Comparison of ENCODE assay signal across 19 mouse cellular contexts in the genomic region with DNA sequence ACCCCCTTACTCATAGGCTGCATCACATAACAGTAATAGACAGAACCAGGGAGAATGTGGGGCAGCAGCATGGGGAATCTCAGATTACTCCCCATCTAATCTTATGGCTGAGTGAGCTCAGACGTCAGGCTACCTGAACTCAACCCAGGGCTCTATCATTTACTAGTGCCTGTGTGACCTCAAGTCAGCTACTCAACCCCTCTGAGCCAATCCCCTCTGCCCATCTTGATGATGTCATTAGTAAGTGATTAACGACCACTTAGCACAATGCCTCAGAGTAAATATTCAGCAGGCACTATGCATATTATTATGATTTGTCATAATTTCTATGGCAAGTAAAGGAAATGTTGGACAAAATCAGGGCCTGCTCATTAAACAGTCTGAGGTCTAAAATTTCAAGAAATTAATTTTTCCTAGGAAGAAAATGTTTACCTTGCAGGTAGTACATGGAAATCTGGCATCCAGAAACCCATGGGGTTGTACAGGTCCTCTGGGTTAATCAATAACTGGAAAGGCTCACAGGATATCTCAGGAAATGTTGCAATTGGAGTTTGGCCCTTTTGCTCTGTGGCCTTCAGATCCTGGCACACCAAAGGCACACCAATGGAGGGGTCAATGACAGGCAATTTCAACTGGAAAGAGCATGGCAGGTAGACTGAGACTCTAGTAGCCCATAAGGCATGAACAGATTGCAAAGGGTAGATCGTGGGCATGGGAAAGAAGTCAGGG.
DNase-seq lines count a peak whose midpoint lies in the region; ATAC-seq and TF ChIP-seq lines count a peak whose summit lies in the region.
"Had no signal": no experiment of that assay in that cellular context is flagged by ENCODE, and none has a peak within 500 bp of the region (broad histone marks: within the 10 kb centered on the region; RNA-seq: fewer than 3 reads in every experiment).

No protein-coding gene starts in this region.

- 68% methylated on average over 3 of the region's 3 CpGs for WGBS in intestine, embryonic 15.5 days
- 44% methylated on average over 3 of the region's 3 CpGs for WGBS in intestine, postnatal 0 days
- WGBS in liver, embryonic 16.5 days (ENCODE audit: insufficient replicate concordance) = 38% methylated on average over 3 of the region's 3 CpGs
- 80% methylated on average over 3 of the region's 3 CpGs for WGBS in forebrain, embryonic 15.5 days
- WGBS in heart, embryonic 12.5 days = 60% methylated on average over 3 of the region's 3 CpGs

- 0 out of 2 replicates have a peak, but pooled peaks cover 2% of the 10 kb centered on the region for H3K4me1 ChIP-seq in intestine, embryonic 15.5 days (replicated peaks)
- no peaks in the 10 kb centered on the region for H3K4me1 ChIP-seq in intestine, postnatal 0 days (replicated peaks; ENCODE audit: control insufficient read depth, insufficient read depth, low read length)
- no peaks in the 10 kb centered on the region for H3K4me1 ChIP-seq in liver, embryonic 16.5 days (ENCODE audit: control insufficient read depth, low read depth, low read length)
- no peaks in the 10 kb centered on the region; the same call in 1 of the 2 replicates for H3K4me1 ChIP-seq in forebrain, embryonic 15.5 days
- H3K4me1 ChIP-seq in heart, embryonic 12.5 days (replicated peaks) = no peaks in the 10 kb centered on the region
- H3K4me1 ChIP-seq: embryonic facial prominence, embryonic 12.5 days; forebrain, embryonic 13.5 days; megakaryocyte, embryonic 14.5 days; midbrain, embryonic 15.5 days had no signal

- H3K27me3 ChIP-seq in intestine, embryonic 15.5 days (replicated peaks) = no peaks in the 10 kb centered on the region
- H3K27me3 ChIP-seq in intestine, postnatal 0 days (replicated peaks; ENCODE audit: control insufficient read depth, insufficient read depth, low read length) = no peaks in the 10 kb centered on the region
- H3K27me3 ChIP-seq in liver, embryonic 16.5 days (ENCODE audit: control insufficient read depth, insufficient read depth, low read depth, low read length) = no peaks in the 10 kb centered on the region
- H3K27me3 ChIP-seq in forebrain, embryonic 15.5 days = no peaks in the 10 kb centered on the region
- H3K27me3 ChIP-seq in heart, embryonic 12.5 days (replicated peaks) = no peaks in the 10 kb centered on the region
- H3K27me3 ChIP-seq: embryonic facial prominence, embryonic 12.5 days; forebrain, embryonic 13.5 days; megakaryocyte, embryonic 14.5 days; midbrain, embryonic 15.5 days had no signal

- peak; percentile 96 for ATAC-seq in intestine, embryonic 15.5 days
- peak; percentile 97 for ATAC-seq in intestine, postnatal 0 days
- ATAC-seq in liver, embryonic 16.5 days (ENCODE audit: low read depth) = peak; percentile 96
- no peak for ATAC-seq in forebrain, embryonic 15.5 days (replicated peaks)
- ATAC-seq in heart, embryonic 12.5 days (ENCODE audit: insufficient number of reproducible peaks, low FRiP score) = no peak
- ATAC-seq: forebrain, embryonic 13.5 days; midbrain, embryonic 15.5 days had no signal

- no peak overlapping the region for H3K4me3 ChIP-seq in intestine, embryonic 15.5 days (replicated peaks)
- no peak overlapping the region for H3K4me3 ChIP-seq in intestine, postnatal 0 days (ENCODE audit: low read depth, low read length)
- no peak overlapping the region for H3K4me3 ChIP-seq in liver, embryonic 16.5 days (ENCODE audit: low read depth, low read length)
- no peak overlapping the region for H3K4me3 ChIP-seq in forebrain, embryonic 15.5 days
- no peak overlapping the region for H3K4me3 ChIP-seq in heart, embryonic 12.5 days
- H3K4me3 ChIP-seq: embryonic facial prominence, embryonic 12.5 days; erythroblast, embryonic 14.5 days; forebrain, embryonic 13.5 days; limb, embryonic 10.5 days; megakaryocyte, embryonic 14.5 days; midbrain, embryonic 15.5 days had no signal

- TF ChIP-seq CTCF in intestine, postnatal 0 days (IDR thresholded peaks at IDR 0.05; ENCODE audit: low read depth) = no peak

- DNase-seq in liver = peak; percentile 5
- no peak for DNase-seq in neural tube, embryonic 10.5 days (ENCODE audit: extremely low spot score, low spot score)
- DNase-seq: cerebellum, adult 9-11 months; gastrocnemius, postnatal 14 days; heart, adult 18-20 months; lung, adult 2 months; right cerebral cortex, postnatal 14 days; spleen, adult 18-20 months had no signal

- no peak overlapping the region for H3K4me2 ChIP-seq in intestine, embryonic 15.5 days (replicated peaks)
- H3K4me2 ChIP-seq in intestine, postnatal 0 days (replicated peaks; ENCODE audit: low read depth) = no peak overlapping the region
- no peak overlapping the region for H3K4me2 ChIP-seq in liver, embryonic 16.5 days (ENCODE audit: low read depth, low read length)
- no peak overlapping the region for H3K4me2 ChIP-seq in forebrain, embryonic 15.5 days (replicated peaks)
- H3K4me2 ChIP-seq in heart, embryonic 12.5 days = no peak overlapping the region
- H3K4me2 ChIP-seq: embryonic facial prominence, embryonic 12.5 days; forebrain, embryonic 13.5 days; midbrain, embryonic 15.5 days had no signal

- H3K27ac ChIP-seq in intestine, embryonic 15.5 days = no peak overlapping the region; the same call in 1 of the 2 replicates
- H3K27ac ChIP-seq in intestine, postnatal 0 days (ENCODE audit: low read depth, low read length) = no peak overlapping the region; the same call in 1 of the 2 replicates
- peak overlapping the region; percentile 60 for H3K27ac ChIP-seq in liver, embryonic 16.5 days (ENCODE audit: low read length)
- no peak overlapping the region for H3K27ac ChIP-seq in forebrain, embryonic 15.5 days (replicated peaks)
- H3K27ac ChIP-seq in heart, embryonic 12.5 days (ENCODE audit: poor library complexity, severe bottlenecking) = no peak overlapping the region
- H3K27ac ChIP-seq: embryonic facial prominence, embryonic 12.5 days; forebrain, embryonic 13.5 days; limb, embryonic 10.5 days; midbrain, embryonic 15.5 days had no signal

- H3K9me3 ChIP-seq in intestine, embryonic 15.5 days = no peaks in the 10 kb centered on the region
- H3K9me3 ChIP-seq in intestine, postnatal 0 days (ENCODE audit: control insufficient read depth) = no peaks in the 10 kb centered on the region
- no peaks in the 10 kb centered on the region for H3K9me3 ChIP-seq in liver, embryonic 16.5 days (replicated peaks; ENCODE audit: control insufficient read depth, low read length)
- no peaks in the 10 kb centered on the region for H3K9me3 ChIP-seq in forebrain, embryonic 15.5 days
- H3K9me3 ChIP-seq in heart, embryonic 12.5 days (replicated peaks) = no peaks in the 10 kb centered on the region
- H3K9me3 ChIP-seq: embryonic facial prominence, embryonic 12.5 days; forebrain, embryonic 13.5 days; limb, embryonic 10.5 days; midbrain, embryonic 15.5 days had no signal

- no peaks in the 10 kb centered on the region for H3K36me3 ChIP-seq in intestine, embryonic 15.5 days
- H3K36me3 ChIP-seq in intestine, postnatal 0 days (ENCODE audit: control insufficient read depth, insufficient read depth) = no peaks in the 10 kb centered on the region
- H3K36me3 ChIP-seq in liver, embryonic 16.5 days (ENCODE audit: control insufficient read depth, insufficient read depth) = no peaks in the 10 kb centered on the region
- no peaks in the 10 kb centered on the region for H3K36me3 ChIP-seq in forebrain, embryonic 15.5 days
- H3K36me3 ChIP-seq in heart, embryonic 12.5 days = no peaks in the 10 kb centered on the region
- H3K36me3 ChIP-seq: embryonic facial prominence, embryonic 12.5 days; limb, embryonic 10.5 days; midbrain, embryonic 15.5 days had no signal

- H3K9ac ChIP-seq in intestine, embryonic 15.5 days = no peak overlapping the region
- no peak overlapping the region for H3K9ac ChIP-seq in intestine, postnatal 0 days (ENCODE audit: low read depth, low read length)
- H3K9ac ChIP-seq in liver, embryonic 16.5 days (ENCODE audit: low read depth, low read length) = no peak overlapping the region
- H3K9ac ChIP-seq in forebrain, embryonic 15.5 days (replicated peaks) = no peak overlapping the region
- no peak overlapping the region for H3K9ac ChIP-seq in heart, embryonic 12.5 days
- H3K9ac ChIP-seq: embryonic facial prominence, embryonic 12.5 days; forebrain, embryonic 13.5 days; midbrain, embryonic 15.5 days had no signal

Comparison
In these comparisons a context has a peak if more than half of its experiments do, and no peak if none do; other contexts are left out.
1. ATAC-seq: peak in intestine, embryonic 15.5 days (single experiment), intestine, postnatal 0 days (single experiment) and liver, embryonic 16.5 days (single experiment); none in forebrain, embryonic 15.5 days (single experiment) and heart, embryonic 12.5 days (single experiment).